Mouse (Mus musculus) cerebellum, adult 11-12 months (tissue): Measurements from ENCODE around the gene Psme3.

ENCODE experiments used
- DNase-seq: peaks from one replicate; pipeline ENCODE4 v3.0.0; 2022

Psme3 gene

DNA sequence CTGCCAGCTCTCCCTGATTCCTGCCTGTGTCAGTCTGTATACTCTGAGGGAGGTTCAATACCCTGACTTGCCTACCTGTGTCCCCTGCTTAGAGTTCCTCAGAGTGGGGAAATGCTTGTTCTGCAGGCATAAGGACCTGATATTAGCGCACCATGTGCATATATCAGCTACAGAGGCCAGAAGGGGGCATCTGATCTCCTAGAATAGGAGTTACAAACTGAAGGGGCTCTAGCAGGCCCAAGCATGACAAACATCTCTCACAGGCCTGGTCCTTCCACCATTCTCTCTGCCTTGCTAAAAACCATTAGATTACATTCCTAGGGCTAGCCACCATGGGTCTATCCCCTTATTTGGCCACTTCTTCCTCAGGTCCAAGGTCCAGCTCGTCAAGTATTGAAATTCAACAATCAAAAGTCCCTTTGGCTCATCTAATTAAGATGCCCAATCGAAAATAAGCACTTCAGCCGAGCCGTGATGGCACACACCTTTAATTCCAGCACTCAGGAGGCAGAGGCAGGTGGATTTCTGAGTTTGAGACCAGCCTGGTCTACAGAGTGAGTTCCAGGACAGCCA, 38.5 kb downstream of the Psme3 start:
- no peak for DNase-seq

DNA sequence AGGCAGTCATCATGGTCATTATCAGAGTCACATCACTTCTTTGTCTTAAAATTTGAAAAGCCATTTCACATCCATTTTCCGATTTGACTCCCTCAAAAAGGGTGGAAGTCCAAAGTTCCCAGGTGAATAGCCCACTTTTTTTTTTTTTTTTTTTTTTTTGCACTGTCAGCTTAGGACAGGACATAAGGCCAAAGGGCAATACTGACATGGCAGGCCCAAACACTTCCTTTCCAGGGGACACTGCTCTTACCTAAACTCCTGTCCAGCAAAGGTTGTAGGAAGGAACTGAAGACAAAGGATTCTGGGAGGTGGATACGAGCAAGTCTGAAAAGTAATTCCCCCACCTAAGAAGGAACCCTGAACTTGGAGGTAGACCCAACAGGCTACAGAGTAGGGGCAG, 39.9 kb downstream of the Psme3 start:
- no peak for DNase-seq

DNA sequence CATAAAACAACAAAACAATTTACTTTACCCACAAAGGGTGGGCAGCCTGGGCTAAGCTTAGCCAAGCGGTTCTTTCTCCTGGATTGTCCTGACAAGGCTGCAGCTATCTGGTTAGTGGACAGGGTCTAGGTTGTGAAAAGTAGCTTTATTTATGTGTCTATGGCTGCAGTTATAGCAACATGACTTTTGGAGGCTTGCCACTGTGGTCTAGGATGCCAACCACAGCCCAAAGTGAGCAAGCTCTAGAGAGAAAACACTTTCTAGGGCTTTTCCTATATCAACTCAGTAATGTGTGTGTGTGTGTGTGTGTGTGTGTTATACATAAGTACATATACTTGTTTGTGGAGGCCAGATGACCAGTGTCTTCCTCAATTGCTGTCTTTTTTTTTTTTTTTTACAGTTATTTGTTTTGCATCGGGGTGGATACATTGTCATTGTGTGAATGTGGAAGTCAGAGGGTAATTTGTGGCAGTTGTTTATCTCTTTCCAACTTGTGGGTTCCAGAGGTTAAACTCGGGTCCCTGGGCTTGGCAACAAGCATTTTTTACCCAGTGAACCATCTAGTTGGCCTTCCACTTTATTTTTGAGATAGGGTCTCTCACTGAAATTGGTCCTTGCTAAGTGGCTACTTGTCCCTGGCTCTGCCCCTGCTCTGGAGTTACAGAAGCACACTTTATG, 41.6 kb downstream of the Psme3 start:
- no peak for DNase-seq

DNA sequence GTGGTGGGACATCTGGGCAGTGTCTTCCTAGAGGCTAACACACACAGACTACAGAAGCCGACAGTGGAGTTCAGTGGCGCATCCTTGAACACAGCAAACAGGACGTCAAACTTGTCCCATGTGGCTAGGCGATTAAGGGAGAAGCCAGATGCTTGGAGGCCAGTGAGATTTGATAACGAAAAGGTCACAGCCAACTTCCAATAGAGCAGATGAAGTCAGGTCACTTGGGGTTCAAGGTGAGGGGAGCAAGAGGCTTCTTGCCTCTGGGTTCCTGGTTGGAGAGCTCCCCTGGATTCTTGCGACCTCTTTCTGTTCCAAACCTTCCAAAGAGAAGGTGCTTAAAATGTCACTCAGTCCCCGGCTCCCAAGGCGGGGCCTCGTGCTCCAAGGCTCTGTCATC, 43.8 kb downstream of the Psme3 start:
- no peak for DNase-seq

DNA sequence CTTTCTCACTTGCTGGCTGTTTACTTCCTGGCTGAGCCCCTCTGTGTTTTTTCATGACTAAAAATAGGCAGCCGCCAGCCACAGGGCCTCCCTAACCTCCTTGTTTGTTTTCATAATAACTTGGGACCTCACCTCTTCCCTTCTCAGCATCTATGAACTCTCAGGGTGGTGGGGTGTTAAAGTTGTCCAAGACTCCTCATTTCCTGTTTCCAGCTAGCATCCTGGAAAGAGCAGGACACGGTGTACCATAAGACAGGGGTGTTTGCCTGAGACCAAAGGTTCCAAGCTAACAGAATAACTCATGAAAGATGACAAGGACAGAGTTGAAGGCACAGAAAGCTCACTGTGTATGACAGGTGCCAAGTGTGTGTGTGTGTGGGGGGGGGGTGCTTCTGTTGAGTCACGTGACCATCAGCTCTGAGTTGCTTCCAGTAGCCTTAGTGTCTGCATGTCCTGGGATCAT, 44.7 kb downstream of the Psme3 start:
- DNase-seq: no peak

DNA sequence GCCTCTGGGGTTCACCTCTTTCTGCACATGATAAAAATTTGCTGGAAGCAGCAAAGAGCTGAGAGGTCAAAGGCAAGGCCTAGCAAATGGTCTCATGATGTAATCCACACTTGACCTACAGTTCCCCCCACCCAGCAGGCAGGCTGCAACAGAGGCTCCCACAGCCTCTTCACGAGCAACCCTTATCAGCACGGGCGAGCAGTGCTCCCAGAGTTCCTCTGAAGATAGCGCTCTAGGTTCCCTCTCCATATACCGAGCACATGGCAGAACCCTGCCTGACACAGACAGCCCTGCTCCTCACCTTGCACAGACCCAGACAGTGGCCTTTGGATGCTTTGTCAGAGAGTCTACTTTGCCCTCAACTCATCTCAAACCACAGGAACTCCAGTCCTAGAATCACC, 48.5 kb downstream of the Psme3 start:
- DNase-seq: no peak

DNA sequence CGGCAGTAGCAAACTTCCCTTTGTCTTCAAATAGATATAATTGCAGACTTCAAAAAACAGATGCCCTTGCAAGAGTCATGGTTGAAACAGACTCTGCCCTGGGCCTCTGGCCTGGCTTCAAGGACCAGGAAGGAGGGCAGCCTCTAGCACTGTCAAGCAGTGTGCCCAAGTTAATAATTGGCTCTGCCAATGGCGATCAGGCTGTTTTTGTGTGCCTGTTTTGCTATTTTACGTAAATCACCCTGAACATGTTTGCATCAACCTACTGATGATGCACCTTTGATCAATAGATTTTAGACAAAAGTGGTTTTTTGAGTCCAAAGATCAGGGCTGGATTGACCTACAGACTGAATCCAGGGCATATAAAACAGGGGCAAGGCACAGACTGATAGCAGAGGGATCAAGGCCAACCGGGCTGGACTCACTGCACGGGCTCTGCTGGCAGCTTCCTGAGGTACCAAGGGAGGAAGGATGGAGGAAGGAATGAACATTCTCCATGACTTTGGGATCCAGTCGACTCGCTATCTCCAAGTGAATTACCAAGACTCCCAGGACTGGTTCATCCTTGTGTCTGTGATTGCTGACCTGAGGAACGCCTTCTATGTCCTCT, 51.4 kb downstream of the Psme3 start, which contains the start of gene G6pc:
G6pc (plus strand) TSS at position 236 of the 610 bp plus-strand sequence.
- no peak for DNase-seq

DNA sequence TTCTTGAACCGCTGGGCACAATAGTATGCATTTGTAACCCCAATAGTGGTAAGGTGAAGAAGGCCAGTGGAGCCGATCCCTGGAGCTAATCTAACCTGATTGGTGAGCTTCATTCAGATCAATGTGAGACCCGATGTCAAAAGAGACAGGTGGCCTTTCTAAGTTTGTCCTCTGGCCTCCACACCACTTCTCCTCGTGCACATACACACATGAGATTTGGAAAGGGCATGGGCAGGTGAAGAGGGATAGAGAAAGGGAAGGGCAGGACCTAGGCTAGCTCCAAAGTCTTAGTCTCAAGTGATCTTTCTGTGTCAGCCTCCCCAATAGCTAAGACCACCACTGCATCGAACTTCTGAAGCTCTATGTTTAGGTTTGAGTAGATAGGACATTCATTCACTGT, 54.1 kb downstream of the Psme3 start:
- DNase-seq: no peak
